In genomic region chr1:83395559-83395958, GRCm38 (mm10) we compare ENCODE assay signal across 24 mouse cellular contexts. TPM values are rescaled to one million over a fixed set of nuclear protein-coding genes. Genes with fewer than 3 reads are reported as not detected.
DNase-seq lines count a peak whose midpoint lies in the region; ATAC-seq and TF ChIP-seq lines count a peak whose summit lies in the region.
"Had no signal": no experiment of that assay in that cellular context is flagged by ENCODE, and none has a peak within 500 bp of the region (broad histone marks: within the 10 kb centered on the region; RNA-seq: fewer than 3 reads in every experiment).

No protein-coding gene starts in this region.

- no peak for ATAC-seq in heart, embryonic 11.5 days (replicated peaks; ENCODE audit: insufficient number of reproducible peaks, low FRiP score, low TSS enrichment)
- ATAC-seq: forebrain, embryonic 13.5 days; liver, postnatal 0 days; midbrain, embryonic 16.5 days had no signal

- DNase-seq in frontal cortex, postnatal 36 days (ENCODE audit: low spot score in 2 of 2), result peak; percentile 35 to 44
- no peak for DNase-seq in frontal cortex, postnatal 10 days (ENCODE audit: low spot score in 2 of 2)
- peak; percentile 35 to 42 for DNase-seq in heart, postnatal 10 days
- peak; percentile 36 for DNase-seq in lung, postnatal 10 days
- DNase-seq in lung, adult 2 months, result no peak
- peak; percentile 29 to 58 for DNase-seq in right cerebral cortex, postnatal 36 days (ENCODE audit: low spot score in 2 of 2)
- no peak for DNase-seq in hindbrain, embryonic 10.5 days (ENCODE audit: low spot score)
- DNase-seq: adrenal gland, postnatal 14 days; cerebellum, adult 9-10 months; kidney, adult 11 months; kidney, postnatal 36 days; liver, postnatal 0 days; thymus, postnatal 25 days had no signal

- no peaks in the 10 kb centered on the region for H3K9me3 ChIP-seq in heart, embryonic 11.5 days (replicated peaks; ENCODE audit: control insufficient read depth, low read length)
- H3K9me3 ChIP-seq in hindbrain, embryonic 10.5 days, result no peaks in the 10 kb centered on the region
- H3K9me3 ChIP-seq: forebrain, embryonic 13.5 days; heart, embryonic 15.5 days; hindbrain, embryonic 13.5 days; kidney, embryonic 15.5 days; limb, embryonic 12.5 days; neural tube, embryonic 13.5 days had no signal

- no peak overlapping the region for H3K4me2 ChIP-seq in heart, embryonic 11.5 days
- H3K4me2 ChIP-seq: forebrain, embryonic 13.5 days; heart, embryonic 15.5 days; hindbrain, embryonic 13.5 days; kidney, embryonic 15.5 days; limb, embryonic 12.5 days; liver, embryonic 11.5 days; neural tube, embryonic 13.5 days had no signal

- H3K4me3 ChIP-seq in heart, embryonic 11.5 days (ENCODE audit: low read depth, low read length), result no peak overlapping the region
- no peak overlapping the region for H3K4me3 ChIP-seq in lung, adult 2 months (replicated peaks; ENCODE audit: extremely low read depth, low read depth, low read length)
- no peak overlapping the region for H3K4me3 ChIP-seq in hindbrain, embryonic 10.5 days
- H3K4me3 ChIP-seq: forebrain, embryonic 13.5 days; heart, embryonic 15.5 days; hindbrain, embryonic 13.5 days; kidney, embryonic 15.5 days; limb, embryonic 12.5 days; myocyte; neural tube, embryonic 13.5 days had no signal

- no peak for TF ChIP-seq POLR2A in lung, adult 2 months (IDR thresholded peaks at IDR 0.05; ENCODE audit: borderline replicate concordance, extremely low read depth, low read depth, low read length)

- H3K27me3 ChIP-seq in heart, embryonic 11.5 days (ENCODE audit: control insufficient read depth, insufficient read depth, low read length), result no peaks in the 10 kb centered on the region
- no peaks in the 10 kb centered on the region for H3K27me3 ChIP-seq in hindbrain, embryonic 10.5 days (ENCODE audit: insufficient read depth, poor library complexity, severe bottlenecking)
- H3K27me3 ChIP-seq: forebrain, embryonic 13.5 days; heart, embryonic 15.5 days; hindbrain, embryonic 13.5 days; kidney, embryonic 15.5 days; limb, embryonic 12.5 days; neural tube, embryonic 13.5 days had no signal

- no peaks in the 10 kb centered on the region for H3K36me3 ChIP-seq in heart, embryonic 11.5 days (ENCODE audit: control insufficient read depth, insufficient read depth, low read length)
- no peaks in the 10 kb centered on the region for H3K36me3 ChIP-seq in hindbrain, embryonic 10.5 days
- H3K36me3 ChIP-seq: heart, embryonic 15.5 days; hindbrain, embryonic 13.5 days; kidney, embryonic 15.5 days; limb, embryonic 12.5 days; neural tube, embryonic 13.5 days had no signal

- no peaks in the 10 kb centered on the region for H3K4me1 ChIP-seq in heart, embryonic 11.5 days (ENCODE audit: control insufficient read depth, insufficient read depth, low read length)
- no peaks in the 10 kb centered on the region for H3K4me1 ChIP-seq in lung, adult 2 months (ENCODE audit: control insufficient read depth, insufficient read depth, low read length)
- no peaks in the 10 kb centered on the region for H3K4me1 ChIP-seq in hindbrain, embryonic 10.5 days (replicated peaks)
- H3K4me1 ChIP-seq: forebrain, embryonic 13.5 days; heart, embryonic 15.5 days; hindbrain, embryonic 13.5 days; kidney, embryonic 15.5 days; limb, embryonic 12.5 days; neural tube, embryonic 13.5 days had no signal

- 55% methylated on average over 5 of the region's 5 CpGs for WGBS in heart, embryonic 11.5 days (ENCODE audit: insufficient replicate concordance)
- WGBS in lung, adult 2 months, result 34% methylated on average over 5 of the region's 5 CpGs
- WGBS in hindbrain, embryonic 10.5 days, result 85% methylated on average over 5 of the region's 5 CpGs

- no peak for TF ChIP-seq CTCF in lung, adult 2 months (IDR thresholded peaks at IDR 0.05; ENCODE audit: insufficient read depth, low read length)

- no peak overlapping the region for H3K9ac ChIP-seq in heart, embryonic 11.5 days (ENCODE audit: low read depth, low read length)
- H3K9ac ChIP-seq: forebrain, embryonic 13.5 days; heart, embryonic 15.5 days; hindbrain, embryonic 13.5 days; kidney, embryonic 15.5 days; limb, embryonic 12.5 days; liver, postnatal 0 days; neural tube, embryonic 13.5 days had no signal

- intact Hi-C loops in heart, postnatal 10 days (cut with DNase I), result no loop called here

- H3K27ac ChIP-seq in heart, embryonic 11.5 days (ENCODE audit: low read depth, low read length), result no peak overlapping the region
- H3K27ac ChIP-seq in hindbrain, embryonic 10.5 days, result no peak overlapping the region
- H3K27ac ChIP-seq: forebrain, embryonic 13.5 days; heart, embryonic 15.5 days; hindbrain, embryonic 13.5 days; kidney, embryonic 15.5 days; limb, embryonic 12.5 days; macrophage; neural tube, embryonic 13.5 days had no signal

RNA-seq across cellular contexts. Expression of gene Sphkap, which starts 12.4 kb away (rescaled TPM):
- 1 to 10 TPM; 1.2 to 1.6 TPM for total RNA-seq in heart, postnatal 10 days (2021)
- 24.0 and 30.0 TPM in 2 replicates for polyA plus RNA-seq in heart, embryonic 11.5 days (2014; fragmentation: Nextera tagmentation; extraction: Ambion mirVana)
- 0.77 and 1.2 TPM in 2 replicates for polyA plus RNA-seq in lung, adult 2 months (2012; rRNA removed)
- polyA plus RNA-seq in hindbrain, embryonic 10.5 days (2016; fragmentation: Nextera tagmentation; extraction: Ambion mirVana), result 0.39 and 0.48 TPM in 2 replicates
- polyA plus RNA-seq: liver, postnatal 0 days; macrophage; myocyte had no signal

Comparison
In these comparisons a context has a peak if more than half of its experiments do, and no peak if none do; other contexts are left out.
1. DNase-seq: peak in frontal cortex, postnatal 36 days (2 of 2), heart, postnatal 10 days (2 of 2), lung, postnatal 10 days (single experiment) and right cerebral cortex, postnatal 36 days (2 of 2); none in frontal cortex, postnatal 10 days (0 of 2), lung, adult 2 months (single experiment) and hindbrain, embryonic 10.5 days (single experiment).
2. RNA of gene Sphkap, which starts 12.4 kb away (polyA plus RNA-seq): 24.0 to 30.0 TPM in heart, embryonic 11.5 days; 0.77 to 1.2 TPM in lung, adult 2 months and 0.39 to 0.48 TPM in hindbrain, embryonic 10.5 days; every median in the first group is over 10 times any median in the second.